Mouse (Mus musculus): ENCODE data around the gene Nampt.

Nampt gene

GRCm38 (mm10) chr12:32819416-32819815 lies at the start of gene Nampt:
Gene Nampt (plus strand): TSS chr12:32819545.
- peak; percentile 62 for DNase-seq (ENCODE audit: low read depth)

- DNase-seq (ENCODE audit: low read depth): no peak
Observed at GRCm38 (mm10) chr12:32770766-32771165, 48.6 kb upstream of the Nampt start.

- DNase-seq (ENCODE audit: low read depth): peak; percentile 26
Observed at GRCm38 (mm10) chr12:32774592-32774991, 44.8 kb upstream of the Nampt start.

- no peak for DNase-seq (ENCODE audit: low read depth)
Observed at GRCm38 (mm10) chr12:32789092-32789491, 30.3 kb upstream of the Nampt start.

- DNase-seq (ENCODE audit: low read depth): peak; percentile 18
Observed at GRCm38 (mm10) chr12:32795765-32796471, 23.4 kb upstream of the Nampt start.

GRCm38 (mm10) chr12:32797438-32797837 lies 21.9 kb upstream of the Nampt start:
- DNase-seq (ENCODE audit: low read depth): no peak

GRCm38 (mm10) chr12:32801078-32801477 lies 18.3 kb upstream of the Nampt start:
- no peak for DNase-seq (ENCODE audit: low read depth)

GRCm38 (mm10) chr12:32805559-32805958 lies 13.8 kb upstream of the Nampt start:
- no peak for DNase-seq (ENCODE audit: low read depth)

- peak; percentile 97 for DNase-seq (ENCODE audit: low read depth)
Observed at GRCm38 (mm10) chr12:32819823-32820605, 669 bp downstream of the Nampt start.

GRCm38 (mm10) chr12:32820688-32821503 lies 1.6 kb downstream of the Nampt start:
- peak; percentile 75 for DNase-seq (ENCODE audit: low read depth)

GRCm38 (mm10) chr12:32821504-32822011 lies 2.2 kb downstream of the Nampt start:
- no peak for DNase-seq (ENCODE audit: low read depth)

- peak; percentile 16 for DNase-seq (ENCODE audit: low read depth)
Observed at GRCm38 (mm10) chr12:32822066-32822465, 2.7 kb downstream of the Nampt start.

- no peak for DNase-seq (ENCODE audit: low read depth)
Observed at GRCm38 (mm10) chr12:32824586-32824985, 5.2 kb downstream of the Nampt start.

- peak; percentile 83 for DNase-seq (ENCODE audit: low read depth)
Observed at GRCm38 (mm10) chr12:32826971-32827370, 7.6 kb downstream of the Nampt start.

GRCm38 (mm10) chr12:32828137-32828760 lies 8.9 kb downstream of the Nampt start:
- no peak for DNase-seq (ENCODE audit: low read depth)

GRCm38 (mm10) chr12:32829321-32830090 lies 10.2 kb downstream of the Nampt start:
- peak; percentile 3 for DNase-seq (ENCODE audit: low read depth)

- no peak for DNase-seq (ENCODE audit: low read depth)
Observed at GRCm38 (mm10) chr12:32832076-32832475, 12.7 kb downstream of the Nampt start.

GRCm38 (mm10) chr12:32834781-32835180 lies 15.4 kb downstream of the Nampt start:
- DNase-seq (ENCODE audit: low read depth): no peak

- no peak for DNase-seq (ENCODE audit: low read depth)
Observed at GRCm38 (mm10) chr12:32835235-32835634, 15.9 kb downstream of the Nampt start.

- DNase-seq (ENCODE audit: low read depth): no peak
Observed at GRCm38 (mm10) chr12:32838406-32838805, 19.1 kb downstream of the Nampt start.

GRCm38 (mm10) chr12:32838954-32839353 lies 19.6 kb downstream of the Nampt start:
- DNase-seq (ENCODE audit: low read depth): no peak

All from naive thymus-derived CD4-positive, alpha-beta T cell, adult 2 months (primary cell).